Mouse (Mus musculus) E14TG2a.4 (cell line): ENCODE data around the gene Tpm1.

ENCODE experiments used
- CTCF ChIP-seq: conservative IDR thresholded peaks from 2 replicates; pipeline ENCODE4 v1.5.1; 2014; ENCODE audit warnings: low read length
- NANOG ChIP-seq: IDR thresholded peaks from 2 replicates; pipeline ENCODE4 v1.6.1; 2014; ENCODE audit warnings: borderline replicate concordance, low read length, mixed read lengths
- POU5F1 ChIP-seq: IDR thresholded peaks from 2 replicates; pipeline ENCODE4 v1.6.1; 2014; ENCODE audit warnings: low read length, borderline replicate concordance

DNA sequence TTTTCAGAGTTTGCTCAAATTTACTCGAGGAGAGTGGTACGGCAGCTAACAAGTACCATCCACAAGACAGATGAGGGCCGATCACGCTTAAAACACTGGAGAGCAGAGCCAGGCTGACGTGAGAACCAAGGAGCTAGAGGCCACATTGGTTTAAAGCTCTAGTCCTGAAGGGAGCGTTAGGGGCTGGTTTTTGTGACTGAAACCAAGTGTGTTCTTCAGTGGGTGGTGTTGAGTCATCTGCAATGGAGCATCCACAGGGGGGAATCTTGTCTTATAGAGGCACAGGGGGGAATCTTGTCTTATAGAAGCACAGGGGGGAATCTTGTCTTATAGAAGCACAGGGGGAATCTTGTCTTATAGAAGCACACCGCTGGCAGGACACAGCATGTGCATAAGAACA lies 22.3 kb downstream of the Tpm1 start:
- TF ChIP-seq CTCF = no peak
- TF ChIP-seq POU5F1 = no peak
- no peak for TF ChIP-seq NANOG
